Mouse (Mus musculus) heart, embryonic 16.5 days (tissue): ENCODE data around the gene Epha5. TPM values are rescaled to one million over a fixed set of nuclear protein-coding genes. Genes with fewer than 3 reads are reported as not detected.

Experiments
- ATAC-seq: fragments of 200-750 bp; cut with Nextera tagmentation; replicated peaks from 2 replicates; pipeline ENCODE4 v1.8.0; 2017; ENCODE audit warnings: moderate number of reproducible peaks; ENCODE audit not compliant: insufficient read depth, low FRiP score; ENCODE audit errors: extremely low read depth
- H3K27ac ChIP-seq: fragments of 300-500 bp; sonication (generic); 2 replicates; pipeline ENCODE4 v1.5.1; 2014; ENCODE audit warnings: mild to moderate bottlenecking, low read length, control low read depth, moderate library complexity
- H3K27me3 ChIP-seq: fragments of 300-500 bp; sonication (generic); 2 replicates; pipeline ENCODE4 v1.6.1; 2014; ENCODE audit warnings: low read length, mixed read lengths; ENCODE audit not compliant: control insufficient read depth, insufficient read depth
- H3K36me3 ChIP-seq: fragments of 300-500 bp; sonication (generic); 2 replicates; pipeline ENCODE4 v1.6.1; 2014; ENCODE audit not compliant: control insufficient read depth, insufficient read depth
- H3K4me1 ChIP-seq: fragments of 300-500 bp; sonication (generic); 2 replicates; pipeline ENCODE4 v1.6.1; 2014; ENCODE audit warnings: low read length, mixed read lengths; ENCODE audit not compliant: control insufficient read depth, insufficient read depth
- H3K4me2 ChIP-seq: fragments of 300-500 bp; sonication (generic); 2 replicates; pipeline ENCODE4 v1.6.1; 2014; ENCODE audit warnings: low read depth, mild to moderate bottlenecking, control low read depth, low read length
- H3K4me3 ChIP-seq: fragments of 300-500 bp; sonication (generic); 2 replicates; pipeline ENCODE4 v1.5.1; 2014; ENCODE audit warnings: mild to moderate bottlenecking, control low read depth, low read length
- H3K9ac ChIP-seq: fragments of 300-500 bp; sonication (generic); 2 replicates; pipeline ENCODE4 v1.6.1; 2014; ENCODE audit warnings: low read length, control low read depth
- H3K9me3 ChIP-seq: fragments of 300-500 bp; sonication (generic); replicated peaks from 2 replicates; pipeline ENCODE4 v1.6.1; 2016; ENCODE audit warnings: low read length; ENCODE audit not compliant: control insufficient read depth
- WGBS: fragments of 180-500 bp; shearing (Covaris S2); extraction: QIAGEN DNeasy Blood & Tissue Kit; methylation state at CpG from one replicate; pipeline ENCODE4 v1.1.7; 2014; 5-methylcytosine and 5-hydroxymethylcytosine counted together
- polyA plus RNA-seq: library from polyadenylated mRNA; unstranded; fragments of >200 nt; fragmentation: Nextera tagmentation; extraction: Ambion mirVana; gene quantifications from 2 replicates; pipeline ENCODE4 v1.2.1, GENCODE M21; 2015

Epha5 gene
- polyA plus RNA-seq, 1 experiment from 2014 or later: 0.76 TPM

- no peak overlapping the region for H3K9ac ChIP-seq
- H3K27ac ChIP-seq: no peak overlapping the region
- no peaks in the 10 kb centered on the region for H3K4me1 ChIP-seq
- no peak for ATAC-seq
- no peaks in the 10 kb centered on the region for H3K9me3 ChIP-seq
- H3K27me3 ChIP-seq: no peaks in the 10 kb centered on the region
- H3K36me3 ChIP-seq: no peaks in the 10 kb centered on the region
- WGBS: 75% methylated on average over 2 of the region's 2 CpGs
- H3K4me3 ChIP-seq: no peak overlapping the region
- H3K4me2 ChIP-seq: no peak overlapping the region
These were observed 363.3 kb downstream of the Epha5 start for GRCm38 (mm10) chr5:84053880-84054279.

- Histone ChIP-seq H3K27me3 (no peaks in the 10 kb centered on the region), H3K9ac (no peak overlapping the region), H3K4me3 (no peak overlapping the region), H3K9me3 (no peaks in the 10 kb centered on the region), H3K4me2 (no peak overlapping the region), H3K27ac (no peak overlapping the region), H3K36me3 (no peaks in the 10 kb centered on the region), H3K4me1 (no peaks in the 10 kb centered on the region)
- no peak for ATAC-seq
- WGBS: 77% methylated on average over 1 of the region's 1 CpGs
These were observed 379.8 kb downstream of the Epha5 start for GRCm38 (mm10) chr5:84037250-84037963.
